Mouse (Mus musculus): Measurements from ENCODE around the gene Cotl1. TPM values are rescaled to one million over a fixed set of nuclear protein-coding genes. Genes with fewer than 3 reads are reported as not detected.
A peak's percentile ranks its signal among the peaks of the same experiment; 100 is the strongest.

Gene Cotl1
- polyA plus RNA-seq, 1 experiment from 2014 or later = 51.4 TPM

GRCm38 (mm10) chr8:119819316-119819715 is 21.0 kb downstream of the Cotl1 start:
- no peak overlapping the region for H3K9ac ChIP-seq
- no peak overlapping the region for H3K27ac ChIP-seq (replicated peaks)
- no peak overlapping the region for H3K4me2 ChIP-seq
- H3K36me3 ChIP-seq = peaks cover 32% of the 10 kb centered on the region
- no peak for ATAC-seq (ENCODE audit: extremely low read depth, insufficient number of reproducible peaks, low FRiP score, low TSS enrichment)
- H3K4me1 ChIP-seq = peaks cover 11% of the 10 kb centered on the region
- H3K27me3 ChIP-seq (replicated peaks) = no peaks in the 10 kb centered on the region
- WGBS = 76% methylated on average over 7 of the region's 7 CpGs
- no peak overlapping the region for H3K4me3 ChIP-seq
- H3K9me3 ChIP-seq = no peaks in the 10 kb centered on the region

GRCm38 (mm10) chr8:119817446-119817845 is 22.9 kb downstream of the Cotl1 start:
- H3K9me3 ChIP-seq = no peaks in the 10 kb centered on the region
- whole genome bisulfite sequencing = 52% methylated on average over 12 of the region's 12 CpGs
- no peak overlapping the region for H3K4me3 ChIP-seq
- peaks cover 26% of the 10 kb centered on the region for H3K4me1 ChIP-seq
- no peak overlapping the region for H3K9ac ChIP-seq
- H3K27ac ChIP-seq (replicated peaks) = no peak overlapping the region
- H3K36me3 ChIP-seq = peaks cover 30% of the 10 kb centered on the region
- ATAC-seq (ENCODE audit: extremely low read depth, insufficient number of reproducible peaks, low FRiP score, low TSS enrichment) = no peak
- H3K27me3 ChIP-seq (replicated peaks) = no peaks in the 10 kb centered on the region
- H3K4me2 ChIP-seq = no peak overlapping the region

GRCm38 (mm10) chr8:119816219-119816618 is 24.1 kb downstream of the Cotl1 start:
- H3K4me1 ChIP-seq = peaks cover 33% of the 10 kb centered on the region
- H3K9ac ChIP-seq = no peak overlapping the region
- 76% methylated on average over 6 of the region's 6 CpGs for WGBS
- ATAC-seq (ENCODE audit: extremely low read depth, insufficient number of reproducible peaks, low FRiP score, low TSS enrichment) = no peak
- H3K4me2 ChIP-seq = no peak overlapping the region
- H3K27ac ChIP-seq (replicated peaks) = no peak overlapping the region
- H3K27me3 ChIP-seq (replicated peaks) = no peaks in the 10 kb centered on the region
- peaks cover 17% of the 10 kb centered on the region for H3K36me3 ChIP-seq
- H3K9me3 ChIP-seq = no peaks in the 10 kb centered on the region
- no peak overlapping the region for H3K4me3 ChIP-seq

- Histone ChIP-seq H3K4me1 (peaks cover 33% of the 10 kb centered on the region), H3K9me3 (no peaks in the 10 kb centered on the region), H3K27me3 (replicated peaks) (no peaks in the 10 kb centered on the region), H3K9ac (no peak overlapping the region), H3K4me3 (no peak overlapping the region), H3K27ac (replicated peaks) (0 out of 2 replicates have a peak overlapping the region, but pooled peaks have one; percentile 36), H3K36me3 (peaks cover 21% of the 10 kb centered on the region; the same call in 1 of the 2 replicates), H3K4me2 (no peak overlapping the region)
- WGBS = 71% methylated on average over 12 of the region's 12 CpGs
- no peak for ATAC-seq (ENCODE audit: extremely low read depth, insufficient number of reproducible peaks, low FRiP score, low TSS enrichment)
Observed at GRCm38 (mm10) chr8:119812650-119813431, 27.5 kb downstream of the Cotl1 start.

- H3K27ac ChIP-seq (replicated peaks) = 0 out of 2 replicates have a peak overlapping the region, but pooled peaks have one; percentile 36
- H3K9ac ChIP-seq = no peak overlapping the region
- no peaks in the 10 kb centered on the region for H3K27me3 ChIP-seq (replicated peaks)
- H3K9me3 ChIP-seq = no peaks in the 10 kb centered on the region
- H3K36me3 ChIP-seq = peaks cover 21% of the 10 kb centered on the region; the same call in 1 of the 2 replicates
- ATAC-seq (ENCODE audit: extremely low read depth, insufficient number of reproducible peaks, low FRiP score, low TSS enrichment) = no peak
- no peak overlapping the region for H3K4me2 ChIP-seq
- WGBS = 53% methylated on average over 6 of the region's 6 CpGs
- peaks cover 30% of the 10 kb centered on the region for H3K4me1 ChIP-seq
- no peak overlapping the region for H3K4me3 ChIP-seq
Observed at GRCm38 (mm10) chr8:119811925-119812324, 28.4 kb downstream of the Cotl1 start.

- WGBS = 82% methylated on average over 14 of the region's 14 CpGs
- H3K9me3 ChIP-seq = no peaks in the 10 kb centered on the region
- peaks cover 21% of the 10 kb centered on the region; the same call in 1 of the 2 replicates for H3K36me3 ChIP-seq
- H3K4me2 ChIP-seq = no peak overlapping the region
- no peak overlapping the region for H3K4me3 ChIP-seq
- H3K27me3 ChIP-seq (replicated peaks) = no peaks in the 10 kb centered on the region
- no peak for ATAC-seq (ENCODE audit: extremely low read depth, insufficient number of reproducible peaks, low FRiP score, low TSS enrichment)
- H3K9ac ChIP-seq = no peak overlapping the region
- H3K4me1 ChIP-seq = peaks cover 37% of the 10 kb centered on the region
- H3K27ac ChIP-seq (replicated peaks) = no peak overlapping the region
Observed at GRCm38 (mm10) chr8:119810953-119811499, 29.3 kb downstream of the Cotl1 start.

- no peaks in the 10 kb centered on the region for H3K9me3 ChIP-seq
- peaks cover 3% of the 10 kb centered on the region; the same call in 1 of the 2 replicates for H3K27me3 ChIP-seq (replicated peaks)
- peaks cover 37% of the 10 kb centered on the region for H3K4me1 ChIP-seq
- H3K27ac ChIP-seq (replicated peaks) = no peak overlapping the region
- WGBS = 72% methylated on average over 23 of the region's 23 CpGs
- H3K36me3 ChIP-seq = peaks cover 17% of the 10 kb centered on the region; the same call in 1 of the 2 replicates
- no peak overlapping the region for H3K9ac ChIP-seq
- H3K4me2 ChIP-seq = no peak overlapping the region
- no peak overlapping the region for H3K4me3 ChIP-seq
- ATAC-seq (ENCODE audit: extremely low read depth, insufficient number of reproducible peaks, low FRiP score, low TSS enrichment) = no peak
Observed at GRCm38 (mm10) chr8:119810127-119810868, 30.0 kb downstream of the Cotl1 start.

- Histone ChIP-seq H3K27ac (replicated peaks) (no peak overlapping the region), H3K27me3 (replicated peaks) (peaks cover 6% of the 10 kb centered on the region; the same call in 1 of the 2 replicates), H3K4me3 (no peak overlapping the region), H3K4me1 (peaks cover 36% of the 10 kb centered on the region), H3K9ac (no peak overlapping the region), H3K9me3 (no peaks in the 10 kb centered on the region), H3K4me2 (no peak overlapping the region), H3K36me3 (peaks cover 11% of the 10 kb centered on the region; the same call in 1 of the 2 replicates)
- WGBS = 93% methylated on average over 9 of the region's 9 CpGs
- no peak for ATAC-seq (ENCODE audit: extremely low read depth, insufficient number of reproducible peaks, low FRiP score, low TSS enrichment)
Observed at GRCm38 (mm10) chr8:119809620-119810019, 30.7 kb downstream of the Cotl1 start.

GRCm38 (mm10) chr8:119807687-119808086 is 32.7 kb downstream of the Cotl1 start:
- Histone ChIP-seq H3K9ac (no peak overlapping the region), H3K27me3 (replicated peaks) (peaks cover 6% of the 10 kb centered on the region; the same call in 1 of the 2 replicates), H3K4me1 (peaks cover 18% of the 10 kb centered on the region), H3K36me3 (peaks cover 11% of the 10 kb centered on the region; the same call in 1 of the 2 replicates), H3K9me3 (no peaks in the 10 kb centered on the region), H3K4me3 (no peak overlapping the region), H3K4me2 (no peak overlapping the region), H3K27ac (replicated peaks) (no peak overlapping the region)
- WGBS = 67% methylated on average over 4 of the region's 4 CpGs
- no peak for ATAC-seq (ENCODE audit: extremely low read depth, insufficient number of reproducible peaks, low FRiP score, low TSS enrichment)

GRCm38 (mm10) chr8:119806422-119807263 is 33.7 kb downstream of the Cotl1 start:
- Histone ChIP-seq H3K27me3 (replicated peaks) (peaks cover 6% of the 10 kb centered on the region; the same call in 1 of the 2 replicates), H3K4me3 (no peak overlapping the region), H3K27ac (replicated peaks) (no peak overlapping the region), H3K36me3 (peaks cover 11% of the 10 kb centered on the region; the same call in 1 of the 2 replicates), H3K4me1 (peaks cover 9% of the 10 kb centered on the region), H3K9ac (peak overlapping the region; percentile 37; the same call in 1 of the 2 replicates), H3K4me2 (no peak overlapping the region), H3K9me3 (no peaks in the 10 kb centered on the region)
- 67% methylated on average over 14 of the region's 14 CpGs for WGBS
- no peak for ATAC-seq (ENCODE audit: extremely low read depth, insufficient number of reproducible peaks, low FRiP score, low TSS enrichment)

Data from heart, embryonic 13.5 days (tissue).